Mouse (Mus musculus): ENCODE measurements around the gene Kcnip1.

GRCm38 (mm10) chr11:33873071-33873781 lies 119.7 kb downstream of the Kcnip1 start:
- TF ChIP-seq POLR2A (IDR thresholded peaks at IDR 0.05; ENCODE audit: low read depth, low read length): no peak
- TF ChIP-seq CTCF (conservative IDR thresholded peaks at IDR 0.05; ENCODE audit: insufficient read depth, insufficient read length, low read depth, low read length): no peak
